Mouse (Mus musculus) embryonic facial prominence, embryonic 10.5 days (tissue): Measurements from ENCODE around the gene Zfp36l1. TPM values are rescaled to one million over a fixed set of nuclear protein-coding genes. Genes with fewer than 3 reads are reported as not detected.

Source experiments
- polyA plus RNA-seq: library from polyadenylated mRNA; unstranded; fragments of >200 nt; fragmentation: Nextera tagmentation; extraction: Ambion mirVana; gene quantifications from 2 replicates; pipeline ENCODE4 v1.2.1, GENCODE M21; 2016

The Zfp36l1 gene
- polyA plus RNA-seq, 1 experiment from 2014 or later: 119 TPM

Other genes starting within 250 kb of the Zfp36l1 start
- 38.2 and 39.3 TPM in 2 replicates for gene Actn1, start 147.4 kb upstream of the Zfp36l1 start, polyA plus RNA-seq